Mouse (Mus musculus): Measurements from ENCODE around the gene Mllt11.
A peak's percentile ranks its signal among the peaks of the same experiment; 100 is the strongest.
"Not testable (repeated sequence)": the region's sequence is repeated elsewhere in the genome, so short reads cannot be mapped to it uniquely, and the experiment has no call there.

Gene Mllt11

GRCm38 (mm10) chr3:95217255-95218134 lies 14.5 kb downstream of the Mllt11 start, which contains the start of gene Gabpb2:
Gene Gabpb2, minus strand, starts transcription at chr3:95217916.
- peak; percentile 83 for DNase-seq (ENCODE audit: low read depth, low spot score)

DNA sequence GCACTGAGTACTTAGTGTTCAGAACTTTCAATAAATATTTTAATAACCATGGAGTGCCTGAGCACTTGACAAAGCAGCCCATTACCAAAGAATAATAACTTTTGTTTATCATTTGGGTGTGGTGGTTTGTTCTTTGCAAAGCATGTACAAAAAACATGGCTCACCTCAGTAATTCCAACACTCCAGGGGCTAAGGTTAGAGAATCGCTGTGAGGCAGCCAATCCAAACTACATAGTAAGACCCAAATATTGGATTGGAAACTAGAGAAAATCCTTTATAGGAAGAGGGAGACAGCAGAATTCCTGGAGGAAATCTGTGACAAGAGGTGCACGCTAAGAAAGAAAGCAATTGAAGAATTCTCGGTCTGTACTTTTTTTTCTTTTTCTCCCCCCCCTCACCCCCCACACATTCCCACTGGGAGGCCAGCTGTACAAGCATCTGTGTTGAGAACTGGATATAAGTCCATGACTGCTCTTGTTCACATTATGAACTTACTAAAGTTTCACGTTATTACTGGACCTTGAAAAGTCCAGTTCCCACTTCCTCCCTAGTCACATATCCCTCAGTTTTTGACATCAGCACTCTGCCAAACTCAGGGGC lies 15.2 kb downstream of the Mllt11 start:
- no peak for DNase-seq (ENCODE audit: low read depth, low spot score)

DNA sequence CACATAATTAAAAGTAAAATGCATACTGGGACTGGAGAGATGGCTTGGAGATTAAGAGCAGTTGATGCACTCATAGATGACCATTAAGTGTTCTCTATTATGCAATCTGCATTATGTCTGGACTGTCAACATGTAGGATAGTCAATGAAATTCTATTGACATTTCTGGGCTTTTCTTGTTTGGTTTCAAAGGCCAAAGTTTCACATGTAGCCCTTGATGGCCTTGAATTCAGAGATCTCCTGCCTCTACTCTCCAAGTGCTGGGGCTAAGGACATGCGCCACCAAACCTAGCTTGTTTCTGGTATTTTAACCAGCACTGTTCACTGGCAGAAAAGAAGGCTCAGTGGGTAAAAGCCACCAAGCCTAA lies 18.4 kb downstream of the Mllt11 start:
- DNase-seq (ENCODE audit: low read depth, low spot score): no peak

- not testable (repeated sequence) for DNase-seq (ENCODE audit: low read depth, low spot score)
Observed at GRCm38 (mm10) chr3:95212889-95213608, 18.9 kb downstream of the Mllt11 start.

GRCm38 (mm10) chr3:95210585-95210984 lies 21.4 kb downstream of the Mllt11 start:
- no peak for DNase-seq (ENCODE audit: low read depth, low spot score)

- DNase-seq (ENCODE audit: low read depth, low spot score): no peak
Observed at GRCm38 (mm10) chr3:95208286-95208685, 23.7 kb downstream of the Mllt11 start.

DNA sequence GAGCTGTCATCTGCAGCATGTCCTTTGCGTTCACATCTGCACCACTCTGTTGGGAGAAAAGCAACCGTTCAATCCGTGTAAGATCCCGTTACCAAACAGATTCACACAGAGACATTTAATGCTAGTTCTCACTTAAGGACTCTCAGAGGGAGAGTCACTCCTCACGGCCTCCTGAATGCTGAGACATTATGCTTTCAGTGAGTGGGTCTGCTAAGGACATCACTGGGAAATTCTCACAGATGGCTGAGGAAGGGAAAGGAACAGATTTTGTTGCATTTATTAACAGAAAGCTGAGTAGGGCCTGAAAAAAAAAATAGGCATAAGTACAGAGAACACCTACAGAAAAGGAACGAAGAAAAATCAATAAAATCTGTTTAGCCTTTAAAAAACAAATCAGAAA lies 28.1 kb downstream of the Mllt11 start:
- no peak for DNase-seq (ENCODE audit: low read depth, low spot score)

GRCm38 (mm10) chr3:95200562-95200961 lies 31.4 kb downstream of the Mllt11 start:
- DNase-seq (ENCODE audit: low read depth, low spot score): no peak

DNA sequence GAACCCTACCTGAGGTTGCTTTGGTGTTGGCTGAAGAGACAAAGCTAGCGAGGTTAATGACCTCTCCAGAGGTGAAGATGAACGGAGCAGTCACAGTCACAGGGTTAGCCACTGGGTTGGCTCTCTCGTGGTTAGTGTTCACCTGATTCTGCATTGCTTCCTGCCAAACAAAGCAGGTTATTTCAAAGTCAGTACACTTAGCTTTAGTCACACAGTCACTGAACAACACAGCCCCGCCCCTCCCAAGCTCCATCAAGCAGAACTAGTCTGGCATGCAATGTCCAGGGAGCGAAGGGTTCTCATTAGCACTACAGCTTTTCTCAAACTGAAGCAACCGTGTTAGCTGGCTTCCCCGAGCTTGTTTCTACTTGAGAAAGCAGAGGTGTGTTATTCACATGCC lies 31.8 kb downstream of the Mllt11 start:
- no peak for DNase-seq (ENCODE audit: low read depth, low spot score)

DNA sequence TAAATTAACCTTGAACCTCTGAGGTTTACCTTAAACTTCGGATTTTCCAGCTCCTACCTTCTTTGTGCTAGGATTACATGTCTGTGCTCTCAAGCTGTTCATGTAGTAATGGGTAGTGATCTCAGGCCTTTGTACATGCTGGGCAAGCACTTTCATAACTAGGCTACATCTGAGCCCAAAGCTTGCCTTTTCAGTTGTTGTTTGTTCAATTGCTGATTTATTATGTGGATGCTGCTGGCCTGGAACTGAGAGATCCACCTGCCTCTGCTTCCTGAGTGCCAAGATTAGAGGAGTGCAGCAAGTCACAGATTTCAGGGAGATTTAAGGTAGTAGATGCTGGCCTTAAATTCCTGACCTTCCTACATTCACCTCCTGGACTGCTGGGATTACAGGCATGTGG lies 32.9 kb downstream of the Mllt11 start:
- DNase-seq (ENCODE audit: low read depth, low spot score): no peak

- no peak for DNase-seq (ENCODE audit: low read depth, low spot score)
Observed at GRCm38 (mm10) chr3:95195772-95196171, 36.2 kb downstream of the Mllt11 start.

- no peak for DNase-seq (ENCODE audit: low read depth, low spot score)
Observed at GRCm38 (mm10) chr3:95194721-95195135, 37.2 kb downstream of the Mllt11 start.

DNA sequence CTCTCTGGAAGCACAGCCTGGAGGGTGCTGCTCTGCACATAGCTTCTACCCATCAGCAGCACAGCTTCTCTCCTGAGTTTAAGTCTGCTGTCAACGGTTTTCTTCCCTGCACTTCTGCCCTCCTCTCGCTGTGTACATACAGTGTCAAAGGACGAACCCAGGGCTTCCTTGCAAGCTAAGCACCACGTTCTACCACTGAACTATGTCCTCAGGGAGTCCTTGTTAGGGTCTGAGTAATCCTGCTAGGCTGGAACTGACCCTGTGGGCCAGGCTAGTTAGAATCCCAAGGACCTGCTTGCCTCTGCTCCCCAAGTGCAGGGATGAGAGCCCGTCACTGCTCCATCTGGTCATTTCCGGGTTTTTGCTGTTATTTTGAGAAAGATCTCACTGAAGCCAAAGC lies 45.1 kb downstream of the Mllt11 start:
- no peak for DNase-seq (ENCODE audit: low read depth, low spot score)

DNA sequence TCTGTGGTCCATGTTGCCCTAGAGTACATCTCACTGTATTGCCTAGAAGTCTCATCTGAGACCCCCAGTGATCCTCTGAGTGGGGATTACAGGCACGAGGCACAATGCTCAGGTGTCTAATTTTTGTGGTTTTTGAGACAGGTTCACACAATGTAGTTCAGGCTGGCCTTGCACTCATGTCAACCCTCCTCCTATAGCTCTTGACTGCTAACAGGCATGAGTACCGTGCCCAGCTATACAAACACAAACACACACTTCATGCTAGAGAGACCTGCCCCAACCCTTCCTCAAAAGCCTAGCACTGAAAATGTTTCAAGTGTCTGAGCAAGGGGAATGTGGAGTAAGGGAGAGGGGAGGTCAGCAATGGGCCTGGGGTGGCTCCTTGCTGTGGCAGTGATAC lies 45.9 kb downstream of the Mllt11 start:
- no peak for DNase-seq (ENCODE audit: low read depth, low spot score)

- no peak for DNase-seq (ENCODE audit: low read depth, low spot score)
Observed at GRCm38 (mm10) chr3:95184796-95185577, 47.0 kb downstream of the Mllt11 start.

DNA sequence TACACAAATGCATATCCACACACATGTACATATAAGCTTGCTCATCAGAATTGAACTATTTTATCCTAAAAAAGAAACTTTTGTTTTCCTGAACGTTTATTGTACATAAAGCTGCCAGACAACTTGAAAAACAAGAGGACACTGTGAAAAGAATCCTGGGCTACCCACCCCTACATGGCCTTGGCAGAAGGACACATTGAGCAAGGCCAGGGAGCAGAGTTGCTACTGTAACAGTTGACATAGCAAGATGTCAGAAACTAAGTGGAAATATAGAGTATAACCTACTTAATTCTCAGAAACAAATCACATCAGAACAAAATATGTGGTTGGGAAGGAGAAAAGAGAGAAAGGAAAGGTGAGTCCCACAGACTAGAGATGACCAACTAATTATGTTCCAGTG lies 50.1 kb downstream of the Mllt11 start:
- no peak for DNase-seq (ENCODE audit: low read depth, low spot score)

DNA sequence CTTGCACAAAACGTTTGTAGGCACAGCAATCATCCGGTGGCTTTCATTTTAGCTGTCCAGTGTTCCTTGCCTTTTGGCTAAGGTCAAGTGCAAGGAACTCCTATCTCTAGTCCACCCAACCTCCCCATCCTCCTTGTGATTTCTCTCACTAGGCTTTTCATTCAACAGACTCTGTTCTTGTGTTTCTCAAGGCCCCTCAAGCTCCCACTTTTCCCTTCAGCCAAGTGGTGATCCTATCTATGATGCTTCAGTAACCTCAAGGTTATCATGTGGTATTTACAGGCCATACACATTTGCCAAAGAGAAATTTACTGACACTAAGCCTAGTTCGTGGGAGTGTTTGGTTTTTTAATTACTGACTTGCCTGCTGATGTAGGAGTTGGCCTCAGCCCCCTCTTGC lies 52.1 kb downstream of the Mllt11 start:
- DNase-seq (ENCODE audit: low read depth, low spot score): no peak

DNA sequence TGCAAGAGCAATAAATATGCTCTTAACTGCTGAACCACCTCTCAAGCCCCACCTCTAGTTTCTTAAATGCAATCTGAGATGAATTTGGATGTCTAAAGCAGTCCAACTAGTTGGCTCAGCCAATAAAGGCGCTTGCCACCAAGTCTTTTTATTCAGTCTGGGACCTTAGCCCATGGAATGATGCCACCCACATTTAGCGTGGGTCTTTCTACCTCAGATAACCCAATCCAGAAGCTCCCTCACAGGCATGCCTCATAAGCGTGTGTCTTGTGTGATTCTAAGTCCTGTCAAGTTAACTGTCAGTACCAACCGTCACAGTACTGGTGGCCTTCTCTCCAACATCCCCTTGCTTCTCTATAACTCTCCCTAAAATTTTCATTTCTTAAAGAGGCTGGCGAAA lies 53.0 kb downstream of the Mllt11 start:
- DNase-seq (ENCODE audit: low read depth, low spot score): no peak

- DNase-seq (ENCODE audit: low read depth, low spot score): no peak
Observed at GRCm38 (mm10) chr3:95177583-95177982, 54.4 kb downstream of the Mllt11 start.

- DNase-seq (ENCODE audit: low read depth, low spot score): no peak
Observed at GRCm38 (mm10) chr3:95176500-95176899, 55.5 kb downstream of the Mllt11 start.

DNA sequence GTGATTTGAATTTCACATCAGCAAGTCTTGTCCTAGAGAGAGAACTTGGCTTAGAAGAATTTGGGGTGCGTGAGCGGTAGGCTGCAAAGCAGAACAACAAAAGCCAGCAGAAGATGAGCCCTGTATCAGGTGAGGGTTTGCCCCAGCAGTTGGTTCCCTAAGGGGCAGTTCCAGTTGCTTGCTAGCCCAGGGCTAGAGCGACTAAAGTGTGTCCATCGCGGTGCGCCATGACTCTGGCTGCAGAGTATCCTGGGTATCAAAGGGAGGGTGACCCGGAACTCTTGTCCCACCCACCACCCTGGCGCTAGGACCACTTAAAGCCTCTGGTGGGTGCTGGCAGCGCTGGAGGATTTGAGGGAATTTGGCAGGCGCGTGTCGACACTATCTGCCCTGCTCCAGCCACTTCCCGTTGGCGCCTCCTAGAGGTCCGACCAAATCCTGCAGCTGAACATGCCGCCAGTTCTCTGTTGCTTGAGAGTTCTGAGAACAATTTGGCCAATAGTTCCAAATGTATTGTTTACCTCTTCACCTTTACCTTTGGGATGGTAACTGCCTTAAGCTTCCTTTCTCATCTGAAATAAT lies 57.9 kb downstream of the Mllt11 start:
- peak; percentile 50 for DNase-seq (ENCODE audit: low read depth, low spot score)

Data from c-Kit-negative CD71-positive TER-119-positive erythroid progenitor cells, embryonic 14.5 days (primary cell).